Mouse (Mus musculus): Measurements from ENCODE around the gene Laptm5.

GRCm38 (mm10) chr4:130893688-130894087 lies 19.2 kb upstream of the Laptm5 start:
- TF ChIP-seq POLR2A (IDR thresholded peaks at IDR 0.05; ENCODE audit: borderline replicate concordance, extremely low read depth, insufficient read depth, insufficient read length, poor library complexity, severe bottlenecking) (no peak), CTCF (IDR thresholded peaks at IDR 0.05; ENCODE audit: borderline replicate concordance, extremely low read depth, insufficient read depth, insufficient read length) (peak; percentile 27; the same call in 1 of the 2 replicates)

All from brain, embryonic 14.5 days (tissue).